Mouse (Mus musculus): ENCODE data around the gene Btbd6.

Gene Btbd6

GRCm38 (mm10) chr12:112955800-112956199, 20.5 kb upstream of the Btbd6 start:
- DNase-seq, result peak; percentile 73

- peak; percentile 55 for DNase-seq
Observed at GRCm38 (mm10) chr12:112958303-112958702, 18.0 kb upstream of the Btbd6 start.

- DNase-seq, result peak; percentile 58
Observed at GRCm38 (mm10) chr12:112959421-112959820, 16.9 kb upstream of the Btbd6 start.

GRCm38 (mm10) chr12:112961428-112961827, 14.9 kb upstream of the Btbd6 start:
- DNase-seq, result no peak

- DNase-seq, result no peak
Observed at GRCm38 (mm10) chr12:112961872-112962271, 14.4 kb upstream of the Btbd6 start.

GRCm38 (mm10) chr12:112965783-112966182, 10.5 kb upstream of the Btbd6 start:
- DNase-seq, result no peak

- DNase-seq, result no peak
Observed at GRCm38 (mm10) chr12:112968943-112969342, 7.3 kb upstream of the Btbd6 start.

- DNase-seq, result no peak
Observed at GRCm38 (mm10) chr12:112969616-112970015, 6.7 kb upstream of the Btbd6 start.

GRCm38 (mm10) chr12:112974736-112975135, 1.5 kb upstream of the Btbd6 start:
- DNase-seq, result no peak

GRCm38 (mm10) chr12:112977156-112977555, 874 bp downstream of the Btbd6 start:
- DNase-seq, result no peak

- no peak for DNase-seq
Observed at GRCm38 (mm10) chr12:112982031-112982430, 5.7 kb downstream of the Btbd6 start.

GRCm38 (mm10) chr12:112985346-112985745, 9.1 kb downstream of the Btbd6 start:
- DNase-seq, result peak; percentile 46

- peak; percentile 50 for DNase-seq
Observed at GRCm38 (mm10) chr12:112987877-112988276, 11.6 kb downstream of the Btbd6 start.

- no peak for DNase-seq
Observed at GRCm38 (mm10) chr12:112990706-112991405, 14.6 kb downstream of the Btbd6 start.

- no peak for DNase-seq
Observed at GRCm38 (mm10) chr12:112991444-112991843, 15.2 kb downstream of the Btbd6 start.

GRCm38 (mm10) chr12:112994153-112994552, 17.9 kb downstream of the Btbd6 start:
- DNase-seq, result peak; percentile 78

GRCm38 (mm10) chr12:112999569-113000293, 23.4 kb downstream of the Btbd6 start:
- peak; percentile 25 for DNase-seq

- DNase-seq, result peak; percentile 98
Observed at GRCm38 (mm10) chr12:113000294-113001132, 24.2 kb downstream of the Btbd6 start, which contains the start of gene Brf1. TSS of gene Brf1 (minus strand) at chr12:113000704.

GRCm38 (mm10) chr12:113001133-113001474, 24.8 kb downstream of the Btbd6 start:
- no peak for DNase-seq

GRCm38 (mm10) chr12:113002667-113003066, 26.4 kb downstream of the Btbd6 start:
- DNase-seq, result peak; percentile 42

- DNase-seq, result no peak
Observed at GRCm38 (mm10) chr12:113004011-113004410, 27.7 kb downstream of the Btbd6 start.

GRCm38 (mm10) chr12:113004993-113005392, 28.7 kb downstream of the Btbd6 start:
- peak; percentile 86 for DNase-seq

- DNase-seq, result no peak
Observed at GRCm38 (mm10) chr12:113011702-113012360, 35.5 kb downstream of the Btbd6 start.

Measured in thymus, postnatal 25 days (tissue).